Mouse (Mus musculus) right cerebral cortex, postnatal 14 days (tissue): ENCODE results near the gene Olfr59.

ENCODE experiments used
- DNase-seq: peaks from one replicate; pipeline ENCODE4 v3.0.0; 2022

Gene Olfr59

GRCm38 (mm10) chr11:74283436-74283835 lies at the start of gene Olfr59:
Gene Olfr59 (plus strand): TSS chr11:74283736.
- no peak for DNase-seq

GRCm38 (mm10) chr11:74241201-74241600 lies 42.3 kb upstream of the Olfr59 start:
- no peak for DNase-seq

GRCm38 (mm10) chr11:74259508-74259907 lies 24.0 kb upstream of the Olfr59 start, which contains the start of gene Olfr406:
Gene Olfr406 (plus strand): TSS chr11:74259808.
- DNase-seq: no peak

- no peak for DNase-seq
Observed at GRCm38 (mm10) chr11:74287256-74287655, 3.7 kb downstream of the Olfr59 start.

GRCm38 (mm10) chr11:74326044-74326443 lies 42.5 kb downstream of the Olfr59 start:
- DNase-seq: no peak

GRCm38 (mm10) chr11:74328781-74329180 lies 45.2 kb downstream of the Olfr59 start:
- DNase-seq: no peak

- no peak for DNase-seq
Observed at GRCm38 (mm10) chr11:74337931-74338330, 54.4 kb downstream of the Olfr59 start, which contains the start of gene Olfr410. Gene Olfr410 (minus strand): TSS chr11:74338031.
